Mouse (Mus musculus) spleen, adult 18-20 months (tissue): ENCODE data around the gene Folr2.

Experiments
- DNase-seq, 2 experiments: peaks; one replicate each; pipeline ENCODE4 v3.0.0; 2022; ENCODE audit warnings: mixed read lengths in 2 of 2

Folr2 gene

DNA sequence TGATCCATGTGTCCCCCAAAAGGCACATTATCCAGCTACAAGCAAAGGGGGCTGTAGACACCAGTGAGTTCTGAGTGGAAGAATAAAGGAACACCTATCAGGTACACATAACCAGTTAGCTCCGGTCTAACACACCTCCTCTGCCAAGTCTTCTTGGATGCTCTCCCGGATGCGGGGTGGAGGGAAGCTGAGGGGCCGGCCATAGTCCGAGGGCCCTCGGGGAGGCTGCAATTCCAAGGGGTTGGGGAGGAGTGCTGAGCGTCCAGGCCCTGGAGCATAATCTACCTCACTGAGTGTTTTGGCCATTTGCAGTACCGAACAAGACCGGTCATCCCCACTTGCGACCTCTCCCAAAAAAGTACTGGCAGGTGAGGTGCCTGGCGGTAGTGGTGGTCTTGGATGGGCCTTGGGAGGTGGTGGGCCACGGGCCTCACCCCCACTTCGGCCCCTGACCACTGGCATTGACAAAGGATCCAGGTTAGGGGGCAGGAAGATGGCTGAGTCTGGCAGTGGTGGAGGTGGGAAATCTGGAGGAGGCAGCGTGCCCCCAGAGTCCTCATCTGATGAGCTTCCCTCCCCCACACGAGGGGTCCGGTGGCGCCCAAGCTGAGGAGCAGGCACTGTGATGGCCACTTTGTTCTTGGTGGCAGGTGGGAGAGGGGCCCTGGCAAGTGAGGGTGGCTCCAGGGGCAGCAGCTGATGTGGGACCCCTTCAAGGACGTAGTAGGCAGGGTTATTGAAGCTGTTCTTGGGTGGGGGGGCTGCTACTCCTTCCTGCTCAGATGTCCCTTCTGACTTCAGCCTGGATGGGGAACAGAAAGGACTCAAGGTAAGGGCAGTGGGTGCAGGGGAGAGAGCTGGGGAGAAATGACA, 33.0 kb downstream of the Folr2 start:
- DNase-seq: no peak

DNA sequence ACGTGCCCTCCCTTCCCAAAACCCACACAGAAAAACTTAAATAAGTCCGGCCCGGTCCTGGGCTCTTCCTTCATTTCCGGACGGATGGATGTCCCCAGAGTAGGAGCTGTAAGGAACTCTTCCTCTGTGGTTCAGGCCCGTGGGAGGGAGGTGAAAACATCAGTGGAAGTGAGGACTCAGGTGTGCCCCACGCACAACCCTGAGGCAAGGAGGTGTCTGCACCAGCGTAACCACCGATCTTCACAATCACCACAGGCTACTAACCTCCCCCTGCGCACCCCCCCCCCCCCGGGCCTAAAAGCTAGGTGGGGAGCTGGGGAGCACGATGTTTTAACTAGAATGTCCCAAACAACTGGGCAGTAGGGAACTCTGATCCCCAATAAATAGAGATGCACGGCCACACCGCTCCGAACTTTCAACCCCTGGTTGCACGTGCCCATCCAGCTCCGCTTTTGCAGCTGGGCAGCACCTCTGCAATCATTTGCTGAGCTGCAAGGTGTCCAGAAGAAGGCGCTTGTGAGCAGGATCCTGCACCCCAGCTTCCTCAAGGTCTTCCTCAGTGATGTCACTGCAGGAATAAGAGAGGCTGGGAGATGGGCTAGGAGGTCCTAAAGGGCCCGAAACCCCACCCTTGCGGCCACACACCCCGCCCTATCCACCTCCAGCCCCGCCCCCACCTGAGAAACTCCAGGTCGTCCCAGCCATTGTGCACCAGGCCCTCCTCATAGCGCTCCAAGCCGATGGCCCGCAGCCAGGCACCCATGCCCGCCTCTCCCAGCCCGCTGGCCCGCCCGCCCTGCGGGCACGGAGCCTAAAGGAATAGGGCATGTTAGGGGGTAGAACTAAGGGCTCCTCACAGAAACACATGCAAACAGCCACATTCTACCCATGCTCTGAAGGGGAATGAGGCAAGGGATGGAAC, 33.9 kb downstream of the Folr2 start:
- DNase-seq: no peak

DNA sequence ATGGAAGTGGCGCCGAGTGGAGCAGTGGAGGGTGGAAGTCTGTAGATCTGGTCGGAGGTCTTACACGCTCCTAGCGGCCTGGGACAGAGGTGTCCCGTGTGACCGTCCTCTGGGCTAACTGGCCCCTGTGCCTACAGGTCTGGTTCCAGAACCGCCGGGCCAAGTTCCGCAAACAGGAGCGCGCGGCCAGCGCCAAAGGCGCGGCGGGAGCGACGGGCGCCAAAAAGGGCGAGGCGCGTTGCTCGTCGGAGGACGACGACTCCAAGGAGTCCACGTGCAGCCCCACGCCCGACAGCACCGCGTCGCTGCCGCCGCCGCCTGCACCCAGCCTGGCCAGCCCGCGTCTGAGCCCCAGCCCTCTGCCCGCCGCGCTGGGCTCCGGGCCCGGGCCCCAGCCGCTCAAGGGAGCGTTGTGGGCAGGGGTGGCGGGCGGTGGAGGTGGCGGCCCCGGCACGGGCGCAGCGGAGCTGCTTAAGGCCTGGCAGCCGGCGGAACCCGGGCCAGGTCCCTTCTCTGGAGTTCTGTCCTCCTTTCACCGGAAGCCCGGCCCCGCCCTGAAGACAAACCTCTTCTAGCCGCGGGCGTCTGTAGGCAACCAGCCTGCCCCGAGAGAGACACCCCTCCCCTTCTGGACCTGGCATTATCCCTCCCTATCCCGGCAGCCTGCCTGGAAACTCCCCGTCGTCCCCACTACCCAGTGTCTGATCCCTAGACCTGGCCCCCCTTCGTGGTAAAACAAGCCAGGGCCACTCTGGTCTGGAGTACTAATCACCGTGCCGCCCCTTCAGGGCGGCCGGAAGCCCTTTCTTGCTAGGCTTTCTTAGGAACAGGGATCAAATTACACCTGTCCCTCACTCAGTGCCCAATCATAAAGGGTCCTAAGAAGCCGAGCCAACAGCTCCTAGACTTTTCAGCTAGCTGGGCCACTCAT, 35.2 kb downstream of the Folr2 start:
- peak in 1 of 2 experiments; percentile 40 for DNase-seq

DNA sequence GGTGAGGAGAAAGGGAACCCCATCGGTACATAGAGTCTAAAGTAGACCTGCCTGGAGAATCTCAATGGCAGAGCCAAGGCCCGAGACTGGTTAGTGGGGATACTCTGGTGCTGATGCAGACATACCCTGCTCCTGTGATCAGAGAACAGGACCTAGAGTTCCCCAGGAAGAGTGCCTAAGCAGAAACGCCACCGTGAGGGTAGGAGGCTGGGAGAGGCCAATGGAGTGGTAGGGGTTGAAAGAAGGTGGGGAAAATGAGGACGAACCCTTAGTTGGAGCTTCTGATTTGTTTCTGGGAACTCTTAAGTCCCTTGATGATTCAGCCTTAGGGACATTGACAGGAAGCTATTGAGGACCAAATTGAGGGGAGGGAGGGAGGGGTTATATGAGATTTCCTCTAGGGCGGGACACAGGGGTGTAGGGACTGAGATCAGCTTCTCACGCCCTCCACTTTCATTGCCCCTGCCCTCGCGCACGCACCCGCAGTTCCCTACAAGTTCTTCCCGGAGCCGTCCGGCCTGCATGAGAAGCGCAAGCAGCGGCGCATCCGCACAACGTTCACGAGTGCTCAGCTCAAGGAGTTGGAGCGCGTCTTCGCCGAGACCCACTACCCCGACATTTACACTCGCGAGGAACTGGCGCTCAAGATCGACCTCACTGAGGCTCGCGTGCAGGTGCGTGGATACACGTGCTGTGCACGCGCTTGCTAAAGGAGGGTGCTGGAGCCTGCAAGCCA, 36.5 kb downstream of the Folr2 start:
- DNase-seq: no peak

DNA sequence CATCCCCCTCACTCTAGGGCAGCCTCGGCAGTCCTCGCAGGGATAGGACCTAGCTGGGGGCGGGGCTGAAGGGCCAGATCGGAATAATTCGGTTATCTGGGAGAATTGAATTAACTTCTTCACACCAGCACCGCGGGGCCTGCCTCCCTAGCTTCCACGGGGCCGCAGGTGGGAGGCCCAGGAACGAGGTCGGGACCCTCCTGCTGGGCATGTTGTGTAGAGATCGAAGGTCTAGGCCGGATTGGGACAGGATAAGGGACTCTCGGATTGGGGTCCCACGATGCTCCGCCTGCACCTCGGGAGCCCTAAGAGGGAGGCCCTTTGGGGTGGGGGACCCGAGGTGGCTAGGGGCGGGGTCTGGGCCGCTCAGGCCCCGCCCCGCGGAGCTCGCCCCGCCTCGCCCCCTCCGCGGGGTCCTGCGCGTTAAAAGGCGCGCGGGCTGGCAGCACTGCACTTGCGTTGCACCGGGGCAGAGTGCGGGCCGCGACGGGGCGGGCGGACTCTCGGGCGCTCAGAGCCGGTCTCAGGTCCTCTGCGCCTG, 39.1 kb downstream of the Folr2 start, which contains the start of gene Phox2a:
Gene Phox2a (plus strand): TSS at position 453 of the 541 bp plus-strand sequence.
- DNase-seq: no peak
